Mouse (Mus musculus): Measurements from ENCODE around the gene Rps18.
"Not testable (repeated sequence)": the region's sequence is repeated elsewhere in the genome, so short reads cannot be mapped to it uniquely, and the experiment has no call there.

- TF ChIP-seq CTCF (IDR thresholded peaks at IDR 0.05); POLR2A (IDR thresholded peaks at IDR 0.05; ENCODE audit: insufficient read depth, low read depth, low read length): not testable (repeated sequence)
Measured at GRCm38 (mm10) chr17:33997025-33997424, 41.2 kb upstream of the Rps18 start.
